Mouse (Mus musculus) yolk sac, embryonic 10.5 days (tissue): ENCODE measurements around the gene Adamts4.

Experiments used
- DNase-seq: peaks from one replicate; pipeline ENCODE4 v3.0.0-alpha.2; 2017; ENCODE audit warnings: low spot score

Gene Adamts4

DNA sequence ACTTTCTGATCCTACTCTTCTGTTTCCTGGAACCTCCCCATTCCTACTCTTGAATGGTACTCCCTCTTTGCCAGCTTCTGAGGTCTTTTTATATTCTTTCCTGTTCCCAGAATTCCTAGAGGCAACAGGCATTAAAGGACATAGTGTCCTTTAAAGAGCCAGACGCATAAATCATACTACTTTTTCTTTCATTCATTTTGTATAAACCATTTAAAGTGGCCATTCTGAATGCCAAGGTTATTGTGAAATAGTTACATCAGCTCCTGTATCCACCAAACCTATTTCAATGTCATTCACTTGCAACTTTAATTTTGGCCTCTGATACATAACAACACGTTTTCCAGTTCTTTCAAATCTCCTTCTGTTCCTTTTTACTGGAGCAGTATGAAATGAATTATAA is 59.1 kb downstream of the Adamts4 start:
- DNase-seq: no peak
